Mouse (Mus musculus) cerebellum, adult 2 months (tissue): Measurements from ENCODE around the gene Gmip.

Source experiments
- CTCF ChIP-seq: fragments of 200-500 bp; IDR thresholded peaks from 2 replicates; pipeline ENCODE4 v1.5.1; 2011; ENCODE audit warnings: low read depth, mild to moderate bottlenecking, control low read depth, low read length, moderate library complexity, borderline replicate concordance; ENCODE audit not compliant: insufficient read depth
- POLR2A ChIP-seq: fragments of 200-500 bp; IDR thresholded peaks from 2 replicates; pipeline ENCODE4 v1.6.1; 2011; ENCODE audit warnings: low read length, control low read depth, borderline replicate concordance; ENCODE audit not compliant: insufficient read depth

GRCm38 (mm10) chr8:69794901-69795300, 13.6 kb upstream of the Gmip start:
- no peak for TF ChIP-seq CTCF
- TF ChIP-seq POLR2A = no peak
